Mouse (Mus musculus): ENCODE data around the gene Pex1. TPM values are rescaled to one million over a fixed set of nuclear protein-coding genes. Genes with fewer than 3 reads are reported as not detected.

Pex1 gene
- 21.7 and 24.4 TPM in 2 replicates for polyA plus RNA-seq (2015; fragmentation: Nextera tagmentation; extraction: Ambion mirVana)

DNA sequence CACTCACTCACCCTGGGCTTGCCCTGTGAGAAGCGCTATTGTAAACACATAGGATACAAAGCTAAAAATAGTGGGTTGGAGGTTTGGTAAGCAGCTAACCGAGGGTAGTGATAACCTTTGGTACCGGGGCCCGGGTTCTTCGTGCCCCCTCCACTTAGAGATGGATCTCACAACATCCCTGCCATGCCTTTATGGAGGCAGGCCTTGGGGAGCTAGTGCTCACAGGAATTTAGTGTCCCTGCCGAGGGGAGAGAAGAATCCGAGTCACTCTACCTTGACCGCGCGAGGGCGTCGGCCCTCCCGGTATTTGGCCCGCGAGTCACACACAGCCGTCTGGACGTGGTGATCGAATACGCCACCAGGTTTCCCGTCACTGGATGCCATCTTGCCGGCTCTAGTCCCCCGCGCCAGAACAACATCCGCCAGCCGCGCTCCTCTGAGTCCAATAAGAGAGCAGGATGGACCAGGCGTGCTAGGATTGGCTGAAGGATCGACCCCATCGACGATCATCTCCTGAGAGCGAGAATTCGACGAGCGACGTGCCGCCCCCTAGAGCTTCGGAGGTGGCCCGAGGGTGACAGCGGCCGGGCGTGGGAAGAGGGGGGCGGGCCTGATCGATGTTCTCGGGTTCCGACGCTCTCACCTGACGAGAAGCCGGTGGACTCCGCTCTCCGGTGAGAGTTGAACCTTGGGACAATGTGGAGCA is at the start of gene Pex1:
Gene Pex1, plus strand, starts transcription at position 374 of the 706 bp plus-strand sequence.
- Histone ChIP-seq H3K4me3 (peak within 1 kb of the TSS; percentile 79), H3K27ac (peak within 1 kb of the TSS; percentile 57), H3K9me3 (replicated peaks) (no peaks in the 10 kb centered on the region), H3K4me1 (peaks cover 19% of the 10 kb centered on the region), H3K36me3 (ENCODE audit: poor library complexity, severe bottlenecking) (peaks cover 16% of the 10 kb centered on the region), H3K27me3 (no peaks in the 10 kb centered on the region), H3K9ac (peak within 1 kb of the TSS; percentile 78), H3K4me2 (peak within 1 kb of the TSS; percentile 79)
- peak; percentile 99 for ATAC-seq
- WGBS = under 1% methylated on average over 49 of the region's 50 CpGs

DNA sequence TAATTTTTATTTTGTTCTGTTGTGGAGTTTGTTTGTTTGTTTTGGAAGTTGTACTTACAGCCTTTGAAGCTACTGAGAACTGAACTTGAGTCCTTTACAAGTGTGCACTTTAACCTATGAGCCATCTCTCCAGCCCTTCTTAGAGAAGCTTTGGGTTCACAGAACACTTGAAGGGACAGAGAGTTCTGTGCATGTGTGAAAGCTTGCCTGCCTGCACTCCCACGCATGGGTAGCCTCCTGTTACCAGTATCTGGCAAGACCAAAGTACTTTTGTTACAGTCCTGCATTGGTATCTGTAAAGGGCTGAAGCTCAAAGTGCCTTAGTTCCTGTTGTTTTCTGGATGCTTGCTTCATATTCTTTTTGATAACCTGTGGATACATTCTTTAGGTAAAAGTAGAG is 49.6 kb upstream of the Pex1 start:
- H3K4me2 ChIP-seq = no peak overlapping the region
- H3K4me3 ChIP-seq = no peak overlapping the region
- H3K27me3 ChIP-seq = no peaks in the 10 kb centered on the region
- H3K9ac ChIP-seq = no peak overlapping the region
- H3K4me1 ChIP-seq = peaks cover 15% of the 10 kb centered on the region
- 92% methylated on average over 1 of the region's 1 CpGs for WGBS
- H3K9me3 ChIP-seq (replicated peaks) = no peaks in the 10 kb centered on the region
- peaks cover 7% of the 10 kb centered on the region; the same call in 1 of the 2 replicates for H3K36me3 ChIP-seq (ENCODE audit: poor library complexity, severe bottlenecking)
- no peak overlapping the region for H3K27ac ChIP-seq
- ATAC-seq = no peak

DNA sequence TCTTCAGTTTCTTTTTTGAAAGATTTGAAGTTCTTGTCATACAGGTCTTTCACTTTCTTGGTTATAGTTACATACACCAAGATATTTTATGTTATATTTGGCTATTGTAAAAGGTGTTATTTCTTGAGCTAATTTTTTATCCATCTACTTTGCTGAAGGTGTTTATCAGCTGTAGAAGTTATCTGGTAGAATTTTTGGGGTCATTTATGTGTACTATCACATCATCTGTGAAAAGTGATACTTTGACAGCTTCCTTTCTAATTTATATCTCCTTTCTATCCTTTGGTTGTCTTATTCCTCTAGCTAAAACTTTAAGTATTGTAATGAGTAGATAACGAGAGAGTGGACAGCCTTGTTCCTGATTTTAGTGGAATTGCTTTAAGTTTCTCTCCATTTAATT is 44.4 kb upstream of the Pex1 start:
- Histone ChIP-seq H3K9me3 (replicated peaks) (no peaks in the 10 kb centered on the region), H3K27me3 (no peaks in the 10 kb centered on the region), H3K4me2 (no peak overlapping the region), H3K9ac (no peak overlapping the region), H3K4me3 (no peak overlapping the region), H3K4me1 (no peaks in the 10 kb centered on the region), H3K36me3 (ENCODE audit: poor library complexity, severe bottlenecking) (peaks cover 22% of the 10 kb centered on the region), H3K27ac (no peak overlapping the region)
- 89% methylated on average over 1 of the region's 1 CpGs for WGBS
- ATAC-seq = no peak

DNA sequence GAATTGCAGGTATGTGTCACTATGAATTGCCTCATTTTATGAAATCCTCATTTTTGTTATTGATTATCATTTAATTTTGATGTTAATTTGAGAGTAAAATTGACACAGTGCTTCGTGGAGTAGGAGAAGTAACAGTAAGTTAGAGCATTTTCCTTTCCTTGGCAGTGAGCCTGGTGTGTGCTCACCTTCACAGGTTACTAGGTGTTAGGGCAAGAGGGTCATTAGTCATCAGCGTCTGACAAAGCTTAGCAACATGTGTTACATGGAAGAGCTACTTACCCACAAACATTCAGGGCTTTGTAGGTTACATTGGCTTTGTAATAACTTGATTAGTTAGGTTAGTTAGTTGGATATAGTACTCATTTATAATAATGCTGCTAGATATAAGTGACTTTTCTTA is 41.7 kb upstream of the Pex1 start:
- ATAC-seq = no peak
- H3K27ac ChIP-seq = no peak overlapping the region
- no peaks in the 10 kb centered on the region for H3K27me3 ChIP-seq
- H3K4me2 ChIP-seq = no peak overlapping the region
- no peaks in the 10 kb centered on the region for H3K4me1 ChIP-seq
- WGBS = 89% methylated on average over 2 of the region's 2 CpGs
- no peak overlapping the region for H3K4me3 ChIP-seq
- H3K9me3 ChIP-seq (replicated peaks) = no peaks in the 10 kb centered on the region
- H3K36me3 ChIP-seq (ENCODE audit: poor library complexity, severe bottlenecking) = peaks cover 38% of the 10 kb centered on the region
- H3K9ac ChIP-seq = no peak overlapping the region

DNA sequence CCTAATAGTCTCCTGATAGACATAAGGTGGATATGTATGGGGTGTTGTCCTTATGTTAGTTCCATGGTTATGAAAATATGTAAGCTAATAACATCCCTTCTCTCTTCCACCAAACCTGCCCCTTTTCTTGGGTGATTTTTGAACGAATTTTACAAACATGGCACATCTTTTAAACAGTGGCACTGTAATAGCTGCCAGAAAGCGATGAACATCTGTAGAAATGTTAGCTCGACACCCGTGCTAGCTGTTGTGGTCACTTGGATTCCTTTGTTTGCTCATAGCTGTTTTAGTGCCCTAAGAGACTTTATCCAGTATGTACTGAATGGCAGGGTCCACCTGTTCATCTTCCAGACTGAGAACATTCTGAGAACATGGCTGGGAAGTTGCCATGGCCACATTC is 24.6 kb upstream of the Pex1 start, which contains the start of gene 1700109H08Rik:
Gene 1700109H08Rik, plus strand, starts transcription at position 301 of the 400 bp plus-strand sequence.
- Histone ChIP-seq H3K36me3 (ENCODE audit: poor library complexity, severe bottlenecking) (peaks cover 95% of the 10 kb centered on the region), H3K27me3 (no peaks in the 10 kb centered on the region), H3K4me2 (no peak within 1 kb of the TSS), H3K4me1 (no peaks in the 10 kb centered on the region), H3K9ac (no peak within 1 kb of the TSS), H3K9me3 (replicated peaks) (peaks cover 6% of the 10 kb centered on the region; the same call in 1 of the 2 replicates), H3K27ac (no peak within 1 kb of the TSS), H3K4me3 (no peak within 1 kb of the TSS)
- ATAC-seq = no peak
- 95% methylated on average over 4 of the region's 4 CpGs for WGBS

DNA sequence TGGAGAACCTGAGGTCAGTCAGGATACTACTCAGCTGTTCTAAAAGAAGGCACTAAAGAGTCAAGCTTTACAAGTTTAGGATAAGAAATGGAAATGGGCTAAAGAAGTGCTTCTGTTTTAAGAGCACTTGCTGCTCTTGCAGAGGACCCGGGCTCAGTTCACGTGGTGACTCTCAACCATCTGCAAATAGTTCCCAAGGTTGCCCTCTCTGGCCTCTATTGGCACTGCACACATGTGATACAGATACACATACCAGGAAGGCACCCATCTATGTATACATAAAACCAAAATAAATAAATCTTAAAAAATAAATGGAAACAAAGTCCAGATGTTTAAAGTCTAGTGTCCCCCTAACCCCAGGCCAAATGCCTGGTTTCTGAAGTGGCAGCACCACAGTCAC is 21.0 kb upstream of the Pex1 start:
- H3K9ac ChIP-seq = no peak overlapping the region
- H3K4me1 ChIP-seq = no peaks in the 10 kb centered on the region
- 95% methylated on average over 2 of the region's 2 CpGs for WGBS
- H3K27me3 ChIP-seq = no peaks in the 10 kb centered on the region
- no peak overlapping the region for H3K27ac ChIP-seq
- H3K4me2 ChIP-seq = no peak overlapping the region
- H3K9me3 ChIP-seq (replicated peaks) = peaks cover 6% of the 10 kb centered on the region; the same call in 1 of the 2 replicates
- peaks cover 99% of the 10 kb centered on the region for H3K36me3 ChIP-seq (ENCODE audit: poor library complexity, severe bottlenecking)
- ATAC-seq = no peak
- no peak overlapping the region for H3K4me3 ChIP-seq

DNA sequence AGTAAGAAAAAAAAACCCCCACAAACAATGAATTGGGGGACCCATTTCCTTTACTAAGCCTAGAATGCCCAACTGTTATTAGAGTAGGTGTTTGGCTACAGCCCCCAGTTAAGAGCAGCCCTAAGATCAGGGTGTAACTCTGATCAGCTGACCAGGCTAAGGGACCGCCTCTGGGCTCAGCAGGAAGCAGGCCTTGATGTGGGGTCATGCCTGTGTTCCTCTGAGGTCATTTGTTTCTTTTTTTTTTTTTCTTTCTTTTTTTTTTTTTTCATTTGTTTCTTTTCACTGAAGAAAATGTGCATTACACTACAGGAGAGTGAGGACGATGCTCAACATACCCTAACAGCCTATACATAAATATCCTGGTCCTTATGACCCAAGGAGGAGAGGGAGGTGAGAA is 17.9 kb upstream of the Pex1 start:
- Histone ChIP-seq H3K9ac (no peak overlapping the region), H3K4me1 (no peaks in the 10 kb centered on the region), H3K9me3 (replicated peaks) (peaks cover 6% of the 10 kb centered on the region; the same call in 1 of the 2 replicates), H3K4me2 (no peak overlapping the region), H3K36me3 (ENCODE audit: poor library complexity, severe bottlenecking) (peaks cover 96% of the 10 kb centered on the region), H3K27ac (no peak overlapping the region), H3K4me3 (no peak overlapping the region), H3K27me3 (no peaks in the 10 kb centered on the region)
- WGBS = 100% methylated on average over 2 of the region's 2 CpGs
- no peak for ATAC-seq

DNA sequence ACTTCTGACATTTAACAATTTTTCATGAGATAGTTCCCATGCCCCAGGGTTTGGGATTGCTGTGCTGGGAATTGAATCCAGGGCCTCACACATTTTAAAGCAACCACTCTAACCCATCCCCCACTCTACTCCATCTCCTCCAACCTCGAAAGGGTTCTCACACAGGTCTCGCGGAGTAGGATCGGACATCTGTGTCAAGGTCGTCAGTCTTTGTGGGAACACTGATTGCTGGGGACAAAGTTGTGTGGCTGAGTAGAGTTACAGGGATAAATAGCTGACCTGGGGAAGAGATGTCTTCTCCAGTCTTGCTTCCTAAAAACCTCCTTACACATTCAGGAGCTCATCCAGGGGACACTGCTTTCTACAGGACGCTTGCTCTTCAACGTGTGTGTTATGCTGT is 16.8 kb upstream of the Pex1 start:
- H3K27me3 ChIP-seq = no peaks in the 10 kb centered on the region
- WGBS = 95% methylated on average over 7 of the region's 7 CpGs

DNA sequence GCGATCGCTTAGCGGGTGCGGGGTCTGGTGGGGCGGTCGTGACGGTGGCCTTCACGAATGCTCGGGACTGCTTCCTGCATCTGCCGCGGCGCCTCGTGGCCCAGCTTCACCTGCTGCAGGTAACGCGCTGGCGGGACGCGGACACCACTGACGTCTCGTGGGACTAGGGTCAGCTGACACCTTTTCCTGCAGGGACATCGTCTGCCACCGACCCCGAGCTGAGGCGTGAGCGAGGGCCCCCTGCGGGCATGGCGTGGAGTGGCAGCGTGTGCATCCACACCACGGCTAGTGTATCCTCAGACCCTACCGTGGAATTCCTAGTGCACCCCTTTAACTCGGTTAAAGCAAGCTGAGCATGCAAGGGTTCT is 517 bp downstream of the Pex1 start, which contains the start of gene Rbm48:
Gene Rbm48, minus strand, starts transcription at position 187 of the 368 bp plus-strand sequence.
- peak within 1 kb of the TSS; percentile 79 for H3K4me2 ChIP-seq
- no peaks in the 10 kb centered on the region for H3K9me3 ChIP-seq (replicated peaks)
- peak within 1 kb of the TSS; percentile 79 for H3K4me3 ChIP-seq
- peak within 1 kb of the TSS; percentile 57 for H3K27ac ChIP-seq
- peak; percentile 89 for ATAC-seq
- H3K4me1 ChIP-seq = peaks cover 19% of the 10 kb centered on the region
- peaks cover 11% of the 10 kb centered on the region for H3K36me3 ChIP-seq (ENCODE audit: poor library complexity, severe bottlenecking)
- 0% methylated on average over 31 of the region's 31 CpGs for WGBS
- H3K27me3 ChIP-seq = no peaks in the 10 kb centered on the region
- H3K9ac ChIP-seq = peak within 1 kb of the TSS; percentile 78

More for the DNA sequence above, 16.8 kb upstream of the Pex1 start:
- Histone ChIP-seq H3K4me2 (no peak overlapping the region), H3K4me3 (no peak overlapping the region), H3K27ac (no peak overlapping the region), H3K9ac (no peak overlapping the region), H3K4me1 (no peaks in the 10 kb centered on the region), H3K9me3 (replicated peaks) (peaks cover 6% of the 10 kb centered on the region; the same call in 1 of the 2 replicates), H3K36me3 (ENCODE audit: poor library complexity, severe bottlenecking) (peaks cover 94% of the 10 kb centered on the region)
- no peak for ATAC-seq

DNA sequence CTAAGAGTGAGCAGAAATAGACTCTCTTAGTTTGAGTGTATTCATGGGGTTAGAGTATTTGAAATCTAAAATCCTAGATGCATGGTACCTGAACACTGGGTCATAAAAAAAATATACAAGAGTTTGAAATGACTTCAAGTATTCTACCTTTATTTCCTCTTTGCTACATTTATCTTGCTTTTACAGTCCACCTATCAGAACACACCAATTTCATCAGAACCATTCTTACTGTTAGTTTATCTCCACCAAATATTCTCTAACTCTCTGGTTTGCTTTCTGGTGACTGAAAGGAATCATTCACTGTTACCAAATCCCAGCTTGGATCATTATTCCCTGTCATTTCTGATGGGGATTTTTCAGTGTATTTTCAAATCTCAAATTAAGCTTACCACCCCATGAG is 1.3 kb downstream of the Pex1 start:
- Histone ChIP-seq H3K9me3 (replicated peaks) (no peaks in the 10 kb centered on the region), H3K27me3 (no peaks in the 10 kb centered on the region), H3K36me3 (ENCODE audit: poor library complexity, severe bottlenecking) (peaks cover 4% of the 10 kb centered on the region; the same call in 1 of the 2 replicates), H3K4me1 (peaks cover 19% of the 10 kb centered on the region), H3K4me3 (peak overlapping the region; percentile 79), H3K9ac (peak overlapping the region; percentile 78; the same call in 1 of the 2 replicates), H3K27ac (no peak overlapping the region), H3K4me2 (peak overlapping the region; percentile 79)
- no peak for ATAC-seq

DNA sequence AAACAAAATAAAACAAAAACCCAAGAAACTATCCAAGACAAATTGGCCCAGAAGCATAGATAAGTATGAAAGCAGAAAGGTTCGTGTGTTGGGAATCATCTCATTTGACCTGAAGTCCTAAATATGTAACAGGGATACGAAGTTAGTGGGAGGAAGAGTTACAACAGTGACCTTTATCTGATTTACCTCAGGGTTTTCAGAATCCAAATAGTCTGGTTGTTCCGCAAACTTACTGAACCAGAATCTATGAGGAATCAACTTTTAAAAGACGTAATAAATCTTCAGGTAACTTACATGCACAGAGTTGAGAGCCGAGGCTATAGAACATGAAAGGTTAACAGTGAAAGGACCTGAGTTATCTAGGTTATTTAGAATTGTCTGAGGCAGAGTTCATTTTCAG is 2.9 kb downstream of the Pex1 start:
- H3K4me2 ChIP-seq = no peak overlapping the region
- H3K9ac ChIP-seq = no peak overlapping the region
- H3K4me3 ChIP-seq = no peak overlapping the region
- no peak for ATAC-seq
- no peak overlapping the region for H3K27ac ChIP-seq
- H3K36me3 ChIP-seq (ENCODE audit: poor library complexity, severe bottlenecking) = peaks cover 3% of the 10 kb centered on the region; the same call in 1 of the 2 replicates
- WGBS = 95% methylated on average over 5 of the region's 5 CpGs
- no peaks in the 10 kb centered on the region for H3K9me3 ChIP-seq (replicated peaks)
- no peaks in the 10 kb centered on the region for H3K27me3 ChIP-seq
- H3K4me1 ChIP-seq = peaks cover 19% of the 10 kb centered on the region

DNA sequence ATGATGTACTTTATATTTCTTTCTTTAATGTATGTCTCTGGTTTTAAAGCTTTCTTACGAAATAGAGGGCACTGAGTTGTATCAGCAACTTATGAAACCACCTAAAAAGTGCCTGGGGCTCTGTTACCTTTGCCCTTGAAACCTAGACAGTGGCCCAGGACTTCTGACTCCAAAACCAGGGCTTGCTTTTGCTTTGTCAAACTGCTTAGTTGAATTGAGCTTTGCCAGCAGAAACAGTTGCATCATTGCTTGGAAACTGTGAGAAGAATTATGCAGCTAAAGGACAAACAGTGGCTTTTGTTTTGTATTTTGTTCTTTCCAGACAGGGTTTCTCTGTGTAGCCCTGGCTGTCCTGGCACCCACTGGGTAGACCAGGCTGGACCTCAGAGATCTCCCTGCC is 4.4 kb downstream of the Pex1 start:
- H3K4me3 ChIP-seq = no peak overlapping the region
- H3K27me3 ChIP-seq = no peaks in the 10 kb centered on the region
- 79% methylated on average over 1 of the region's 1 CpGs for WGBS
- H3K4me1 ChIP-seq = peaks cover 9% of the 10 kb centered on the region
- no peaks in the 10 kb centered on the region for H3K9me3 ChIP-seq (replicated peaks)
- H3K36me3 ChIP-seq (ENCODE audit: poor library complexity, severe bottlenecking) = peaks cover 16% of the 10 kb centered on the region
- no peak overlapping the region for H3K4me2 ChIP-seq
- no peak overlapping the region for H3K9ac ChIP-seq
- no peak overlapping the region for H3K27ac ChIP-seq
- ATAC-seq = no peak

All from forebrain, embryonic 13.5 days (tissue).